Mouse (Mus musculus) spleen, adult 2 months (tissue): Measurements from ENCODE around the gene Dpp6.

ENCODE experiments used
- CTCF ChIP-seq: fragments of 200-500 bp; IDR thresholded peaks from 2 replicates; pipeline ENCODE4 v1.5.1; 2011; ENCODE audit warnings: mild to moderate bottlenecking, inconsistent platforms; ENCODE audit not compliant: insufficient read depth, insufficient read length, insufficient replicate concordance; ENCODE audit errors: extremely low read depth
- POLR2A ChIP-seq: fragments of 200-500 bp; IDR thresholded peaks from 2 replicates; pipeline ENCODE4 v1.6.1; 2011; ENCODE audit warnings: low read depth, low read length, inconsistent platforms

- no peak for TF ChIP-seq CTCF
- TF ChIP-seq POLR2A = no peak
These were observed 885.5 kb downstream of the Dpp6 start for GRCm38 (mm10) chr5:27702482-27702881.
